27 mouse cellular contexts compared by ENCODE assay signal in genomic region chr5:116478607-116479371, GRCm38 (mm10). TPM values are rescaled to one million over a fixed set of nuclear protein-coding genes. Genes with fewer than 3 reads are reported as not detected.
DNase-seq lines count a peak whose midpoint lies in the region; ATAC-seq and TF ChIP-seq lines count a peak whose summit lies in the region.
"Had no signal": no experiment of that assay in that cellular context is flagged by ENCODE, and none has a peak within 500 bp of the region (broad histone marks: within the 10 kb centered on the region; RNA-seq: fewer than 3 reads in every experiment).

No protein-coding gene starts in this region.

- no peak for TF ChIP-seq CTCF in midbrain, postnatal 0 days (IDR thresholded peaks at IDR 0.05)
- no peak for TF ChIP-seq CTCF in lung, postnatal 0 days (IDR thresholded peaks at IDR 0.05)

- ATAC-seq in forebrain, embryonic 14.5 days, result peak; percentile 15; the same call in 1 of the 2 replicates
- no peak for ATAC-seq in forebrain, embryonic 12.5 days (ENCODE audit: low FRiP score)
- ATAC-seq in midbrain, postnatal 0 days (ENCODE audit: low FRiP score), result no peak
- ATAC-seq in midbrain, embryonic 15.5 days (replicated peaks), result no peak
- peak; percentile 77 for ATAC-seq in lung, postnatal 0 days
- ATAC-seq in liver, embryonic 12.5 days, result no peak
- ATAC-seq: forebrain, postnatal 0 days; midbrain, embryonic 16.5 days; Patski had no signal

- peaks cover 19% of the 10 kb centered on the region for H3K36me3 ChIP-seq in forebrain, embryonic 14.5 days (ENCODE audit: control insufficient read depth, insufficient read depth, low read length)
- H3K36me3 ChIP-seq in forebrain, embryonic 12.5 days (replicated peaks), result peaks cover 31% of the 10 kb centered on the region
- H3K36me3 ChIP-seq in midbrain, postnatal 0 days (ENCODE audit: insufficient read depth, low read length), result peaks cover 5% of the 10 kb centered on the region
- 0 out of 2 replicates have a peak, but pooled peaks cover 5% of the 10 kb centered on the region for H3K36me3 ChIP-seq in midbrain, embryonic 15.5 days (replicated peaks)
- H3K36me3 ChIP-seq in lung, postnatal 0 days (ENCODE audit: insufficient read depth, low read length), result no peaks in the 10 kb centered on the region
- no peaks in the 10 kb centered on the region for H3K36me3 ChIP-seq in liver, embryonic 12.5 days
- H3K36me3 ChIP-seq: embryonic facial prominence, embryonic 10.5 days; heart, embryonic 13.5 days; kidney, embryonic 15.5 days; limb, embryonic 10.5 days had no signal

- H3K9me3 ChIP-seq in forebrain, embryonic 14.5 days (replicated peaks; ENCODE audit: control insufficient read depth, low read length), result no peaks in the 10 kb centered on the region
- no peaks in the 10 kb centered on the region for H3K9me3 ChIP-seq in forebrain, embryonic 12.5 days
- no peaks in the 10 kb centered on the region for H3K9me3 ChIP-seq in midbrain, postnatal 0 days (ENCODE audit: low read length)
- no peaks in the 10 kb centered on the region for H3K9me3 ChIP-seq in midbrain, embryonic 15.5 days
- H3K9me3 ChIP-seq in lung, postnatal 0 days (ENCODE audit: low read length), result no peaks in the 10 kb centered on the region
- H3K9me3 ChIP-seq in liver, embryonic 12.5 days (replicated peaks), result no peaks in the 10 kb centered on the region
- H3K9me3 ChIP-seq: embryonic facial prominence, embryonic 10.5 days; heart, embryonic 13.5 days; hindbrain, embryonic 12.5 days; kidney, embryonic 15.5 days; limb, embryonic 10.5 days; megakaryocyte, embryonic 14.5 days had no signal

- no peak overlapping the region for H3K27ac ChIP-seq in forebrain, embryonic 14.5 days (ENCODE audit: low read depth, low read length)
- no peak overlapping the region for H3K27ac ChIP-seq in forebrain, embryonic 12.5 days
- no peak overlapping the region for H3K27ac ChIP-seq in midbrain, postnatal 0 days (ENCODE audit: low read depth, low read length)
- H3K27ac ChIP-seq in midbrain, embryonic 15.5 days, result no peak overlapping the region
- H3K27ac ChIP-seq in lung, postnatal 0 days (ENCODE audit: low read length), result no peak overlapping the region
- H3K27ac ChIP-seq in liver, embryonic 12.5 days, result no peak overlapping the region
- H3K27ac ChIP-seq: embryonic facial prominence, embryonic 10.5 days; heart, adult 2 months; heart, embryonic 13.5 days; hindbrain, embryonic 12.5 days; kidney, embryonic 15.5 days; limb, embryonic 10.5 days had no signal

- H3K9ac ChIP-seq in forebrain, embryonic 14.5 days (ENCODE audit: low read length), result no peak overlapping the region
- no peak overlapping the region for H3K9ac ChIP-seq in forebrain, embryonic 12.5 days
- no peak overlapping the region for H3K9ac ChIP-seq in midbrain, postnatal 0 days (replicated peaks; ENCODE audit: low read length, poor library complexity, severe bottlenecking)
- H3K9ac ChIP-seq in midbrain, embryonic 15.5 days, result no peak overlapping the region
- H3K9ac ChIP-seq in lung, postnatal 0 days (replicated peaks; ENCODE audit: low read depth), result no peak overlapping the region
- no peak overlapping the region for H3K9ac ChIP-seq in liver, embryonic 12.5 days
- H3K9ac ChIP-seq: forebrain, postnatal 0 days; heart, embryonic 13.5 days; hindbrain, embryonic 12.5 days; kidney, embryonic 15.5 days had no signal

- WGBS in forebrain, embryonic 14.5 days, result 75% methylated on average over 18 of the region's 18 CpGs
- WGBS in forebrain, embryonic 12.5 days, result 84% methylated on average over 18 of the region's 18 CpGs
- 76% methylated on average over 18 of the region's 18 CpGs for WGBS in midbrain, postnatal 0 days
- 76% methylated on average over 18 of the region's 18 CpGs for WGBS in midbrain, embryonic 15.5 days
- 62% methylated on average over 18 of the region's 18 CpGs for WGBS in lung, postnatal 0 days
- WGBS in liver, embryonic 12.5 days (ENCODE audit: insufficient replicate concordance), result 83% methylated on average over 17 of the region's 18 CpGs

- 0 out of 2 replicates have a peak, but pooled peaks cover 2% of the 10 kb centered on the region for H3K4me1 ChIP-seq in forebrain, embryonic 14.5 days (ENCODE audit: control insufficient read depth, insufficient read depth, low read length)
- peaks cover 8% of the 10 kb centered on the region for H3K4me1 ChIP-seq in forebrain, embryonic 12.5 days
- no peaks in the 10 kb centered on the region for H3K4me1 ChIP-seq in midbrain, postnatal 0 days (ENCODE audit: insufficient read depth, low read length)
- peaks cover 18% of the 10 kb centered on the region for H3K4me1 ChIP-seq in midbrain, embryonic 15.5 days
- H3K4me1 ChIP-seq in lung, postnatal 0 days (ENCODE audit: insufficient read depth, low read depth, low read length), result no peaks in the 10 kb centered on the region
- no peaks in the 10 kb centered on the region for H3K4me1 ChIP-seq in liver, embryonic 12.5 days
- H3K4me1 ChIP-seq: heart, embryonic 13.5 days; hindbrain, embryonic 12.5 days; kidney, embryonic 15.5 days; megakaryocyte, embryonic 14.5 days had no signal

- H3K27me3 ChIP-seq in forebrain, embryonic 14.5 days (replicated peaks; ENCODE audit: control insufficient read depth, insufficient read depth, low read length), result no peaks in the 10 kb centered on the region
- no peaks in the 10 kb centered on the region for H3K27me3 ChIP-seq in forebrain, embryonic 12.5 days
- H3K27me3 ChIP-seq in midbrain, postnatal 0 days (ENCODE audit: insufficient read depth, low read length), result no peaks in the 10 kb centered on the region
- no peaks in the 10 kb centered on the region for H3K27me3 ChIP-seq in midbrain, embryonic 15.5 days (replicated peaks)
- H3K27me3 ChIP-seq in lung, postnatal 0 days (replicated peaks; ENCODE audit: insufficient read depth, low read length), result no peaks in the 10 kb centered on the region
- 0 out of 2 replicates have a peak, but pooled peaks cover 2% of the 10 kb centered on the region for H3K27me3 ChIP-seq in liver, embryonic 12.5 days (replicated peaks)
- H3K27me3 ChIP-seq: hindbrain, embryonic 12.5 days; megakaryocyte, embryonic 14.5 days had no signal

- peak; percentile 52 for DNase-seq in forebrain, embryonic 14.5 days (ENCODE audit: low spot score)
- DNase-seq in midbrain, postnatal 0 days (ENCODE audit: low spot score), result peak; percentile 58
- peak; percentile 77 for DNase-seq in lung, postnatal 0 days (ENCODE audit: low spot score)
- DNase-seq in spleen, postnatal 4 days (ENCODE audit: low spot score in 2 of 2), result no peak
- DNase-seq: adrenal gland, adult 2 months; cerebellum, adult 8-10 months; forebrain, postnatal 0 days; gastrocnemius, postnatal 25 days; heart, adult 2 months; heart, postnatal 14 days; kidney, adult 11 months; kidney, postnatal 4 days; layer of hippocampus, adult 9-11 months; liver; right cerebral cortex, postnatal 14 days had no signal

- no peak for TF ChIP-seq EP300 in lung, postnatal 0 days (IDR thresholded peaks at IDR 0.05)

- H3K4me3 ChIP-seq in forebrain, embryonic 14.5 days (ENCODE audit: low read depth, low read length), result no peak overlapping the region
- no peak overlapping the region for H3K4me3 ChIP-seq in forebrain, embryonic 12.5 days (replicated peaks)
- H3K4me3 ChIP-seq in midbrain, postnatal 0 days (ENCODE audit: low read depth, low read length), result no peak overlapping the region
- no peak overlapping the region for H3K4me3 ChIP-seq in midbrain, embryonic 15.5 days
- H3K4me3 ChIP-seq in lung, postnatal 0 days (ENCODE audit: low read depth, low read length), result no peak overlapping the region
- no peak overlapping the region for H3K4me3 ChIP-seq in liver, embryonic 12.5 days
- H3K4me3 ChIP-seq: embryonic facial prominence, embryonic 10.5 days; heart, adult 2 months; heart, embryonic 13.5 days; hindbrain, embryonic 12.5 days; kidney, embryonic 15.5 days; limb, embryonic 10.5 days; megakaryocyte, embryonic 14.5 days had no signal

- H3K4me2 ChIP-seq in forebrain, embryonic 14.5 days (ENCODE audit: low read length), result no peak overlapping the region
- H3K4me2 ChIP-seq in forebrain, embryonic 12.5 days, result no peak overlapping the region
- H3K4me2 ChIP-seq in midbrain, postnatal 0 days (ENCODE audit: low read depth, low read length, poor library complexity, severe bottlenecking), result no peak overlapping the region
- H3K4me2 ChIP-seq in midbrain, embryonic 15.5 days, result no peak overlapping the region
- H3K4me2 ChIP-seq in lung, postnatal 0 days (replicated peaks; ENCODE audit: low read depth, low read length), result no peak overlapping the region
- no peak overlapping the region for H3K4me2 ChIP-seq in liver, embryonic 12.5 days
- H3K4me2 ChIP-seq: heart, embryonic 13.5 days; hindbrain, embryonic 12.5 days; kidney, embryonic 15.5 days had no signal

RNA-seq across cellular contexts. Expression of gene Hspb8, which starts 56.1 kb away (rescaled TPM):
- 5.4 and 5.9 TPM in 2 replicates for polyA plus RNA-seq in forebrain, embryonic 14.5 days (2014; fragmentation: Nextera tagmentation; extraction: Ambion mirVana)
- polyA plus RNA-seq in forebrain, embryonic 12.5 days (2016; fragmentation: Nextera tagmentation; extraction: Ambion mirVana), result 7.4 and 9.0 TPM in 2 replicates
- total RNA-seq in midbrain, postnatal 0 days (2014; rRNA removed), result 19.4 and 19.8 TPM in 2 replicates
- 7.5 and 8.0 TPM in 2 replicates for polyA plus RNA-seq in midbrain, postnatal 0 days (2015; fragmentation: Nextera tagmentation; extraction: Ambion mirVana)
- 3.9 and 5.2 TPM in 2 replicates for polyA plus RNA-seq in midbrain, embryonic 15.5 days (2015; fragmentation: Nextera tagmentation; extraction: Ambion mirVana)
- 22.2 and 23.6 TPM in 2 replicates for polyA plus RNA-seq in lung, postnatal 0 days (2015; fragmentation: Nextera tagmentation; extraction: Ambion mirVana)
- polyA plus RNA-seq in liver, embryonic 12.5 days (2016; fragmentation: Nextera tagmentation; extraction: Ambion mirVana), result 1.2 and 1.5 TPM in 2 replicates
- total RNA-seq: neutrophil, adult 5-6 weeks had no signal

Comparison
In these comparisons a context has a peak if more than half of its experiments do, and no peak if none do; other contexts are left out.
1. ATAC-seq: peak in forebrain, embryonic 14.5 days (single experiment) and lung, postnatal 0 days (single experiment); none in forebrain, embryonic 12.5 days (single experiment), midbrain, postnatal 0 days (single experiment), midbrain, embryonic 15.5 days (single experiment) and liver, embryonic 12.5 days (single experiment).
2. DNase-seq: peak in forebrain, embryonic 14.5 days (single experiment), midbrain, postnatal 0 days (single experiment) and lung, postnatal 0 days (single experiment); none in spleen, postnatal 4 days (0 of 2).